Mouse (Mus musculus): Measurements from ENCODE around the gene Tjp2. TPM values are rescaled to one million over a fixed set of nuclear protein-coding genes. Genes with fewer than 3 reads are reported as not detected.

Tjp2 gene
- polyA plus RNA-seq, 1 experiment = 17.1 TPM

DNA sequence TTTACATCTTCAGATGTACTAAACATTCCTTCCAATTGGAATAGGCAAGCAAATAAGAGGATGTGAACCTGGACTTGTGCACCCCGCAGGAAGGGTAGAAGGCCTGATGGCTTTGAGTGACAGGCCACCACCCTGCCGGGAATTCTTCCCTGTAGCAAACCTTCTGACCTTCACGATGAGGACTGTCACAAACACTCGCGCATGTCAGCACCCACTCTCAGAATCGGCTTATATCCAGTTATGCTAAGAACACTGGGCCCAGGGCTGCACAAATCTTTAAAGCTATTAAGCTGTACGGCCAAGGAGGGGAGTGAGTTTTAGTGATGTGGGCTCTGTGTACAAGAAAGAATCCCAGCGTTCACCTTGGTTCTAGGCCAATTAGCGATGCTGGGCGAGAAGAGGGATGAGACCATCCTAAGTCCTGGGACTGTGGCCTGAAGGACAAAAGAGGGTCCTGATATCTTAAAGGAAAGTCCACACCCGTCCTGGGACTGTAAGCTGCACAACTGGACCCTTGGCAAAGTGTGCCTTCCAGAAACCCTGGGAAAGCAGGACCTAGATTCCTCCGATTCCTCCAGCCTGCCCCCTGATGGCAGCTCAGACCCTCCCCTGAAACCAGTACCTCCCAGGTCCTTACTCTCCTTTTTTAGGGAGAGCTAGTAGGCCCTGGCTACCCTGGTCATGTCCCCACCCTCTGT is 12.1 kb downstream of the Tjp2 start:
- no peak for TF ChIP-seq POLR2A (IDR thresholded peaks at IDR 0.05; ENCODE audit: extremely low read depth, insufficient read depth, low read length)
- no peak for TF ChIP-seq CTCF (IDR thresholded peaks at IDR 0.05; ENCODE audit: extremely low read depth, insufficient read depth, low read length)
- no peaks in the 10 kb centered on the region for H3K4me1 ChIP-seq (ENCODE audit: control insufficient read depth, insufficient read depth, low read length)
- H3K4me3 ChIP-seq (ENCODE audit: insufficient read depth, low read length) = no peak overlapping the region
- no peak overlapping the region for H3K27ac ChIP-seq (ENCODE audit: insufficient read depth, low read length)

DNA sequence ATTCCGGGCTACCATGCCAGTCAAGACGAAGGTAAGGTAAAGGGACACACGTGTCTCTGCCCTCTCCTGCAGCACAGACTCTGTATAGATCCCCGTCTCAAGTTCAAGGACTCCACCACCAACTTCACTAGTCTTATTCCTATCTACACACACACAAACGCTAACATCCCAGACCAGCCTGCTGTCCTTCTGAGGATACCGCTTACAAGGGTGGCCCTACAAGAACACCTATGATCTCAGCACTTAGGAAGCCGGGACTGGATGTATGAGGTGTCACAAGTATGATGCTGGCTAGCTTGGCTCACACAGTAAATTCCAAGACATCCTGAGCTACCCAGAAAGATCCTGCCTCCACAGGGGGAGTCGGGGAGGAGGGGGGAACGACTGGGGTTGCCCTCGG is 13.7 kb downstream of the Tjp2 start:
- no peaks in the 10 kb centered on the region for H3K4me1 ChIP-seq (ENCODE audit: control insufficient read depth, insufficient read depth, low read length)
- no peak for TF ChIP-seq POLR2A (IDR thresholded peaks at IDR 0.05; ENCODE audit: extremely low read depth, insufficient read depth, low read length)
- TF ChIP-seq CTCF (IDR thresholded peaks at IDR 0.05; ENCODE audit: extremely low read depth, insufficient read depth, low read length) = no peak

DNA sequence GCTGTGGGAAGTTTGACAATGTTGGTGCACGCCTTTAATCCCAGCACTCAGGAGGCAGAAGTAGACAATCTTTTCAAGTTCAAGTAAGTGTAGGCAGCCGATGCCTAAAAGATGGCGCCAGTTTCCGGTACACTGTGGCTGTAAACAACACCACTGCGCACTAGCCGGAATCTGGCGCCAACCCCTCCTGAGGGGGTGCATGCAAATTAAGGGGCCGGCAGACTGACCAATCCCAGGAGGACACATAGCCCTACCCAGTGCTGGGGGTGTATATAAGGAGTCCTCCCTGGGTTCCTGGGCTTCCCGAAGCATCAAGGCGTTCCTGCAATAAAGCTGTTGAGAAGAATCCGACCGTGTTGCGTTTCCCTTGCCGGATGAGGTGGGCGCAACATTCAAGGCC is 15.3 kb downstream of the Tjp2 start:
- Histone ChIP-seq H3K4me1 (ENCODE audit: control insufficient read depth, insufficient read depth, low read length) (no peaks in the 10 kb centered on the region), H3K4me3 (ENCODE audit: insufficient read depth, low read length) (no peak overlapping the region), H3K27ac (ENCODE audit: insufficient read depth, low read length) (no peak overlapping the region)
- TF ChIP-seq CTCF (IDR thresholded peaks at IDR 0.05; ENCODE audit: extremely low read depth, insufficient read depth, low read length) = no peak
- TF ChIP-seq POLR2A (IDR thresholded peaks at IDR 0.05; ENCODE audit: extremely low read depth, insufficient read depth, low read length) = no peak

More for the DNA sequence above, 13.7 kb downstream of the Tjp2 start:
- Histone ChIP-seq H3K4me3 (ENCODE audit: insufficient read depth, low read length) (no peak overlapping the region), H3K27ac (ENCODE audit: insufficient read depth, low read length) (no peak overlapping the region)

DNA sequence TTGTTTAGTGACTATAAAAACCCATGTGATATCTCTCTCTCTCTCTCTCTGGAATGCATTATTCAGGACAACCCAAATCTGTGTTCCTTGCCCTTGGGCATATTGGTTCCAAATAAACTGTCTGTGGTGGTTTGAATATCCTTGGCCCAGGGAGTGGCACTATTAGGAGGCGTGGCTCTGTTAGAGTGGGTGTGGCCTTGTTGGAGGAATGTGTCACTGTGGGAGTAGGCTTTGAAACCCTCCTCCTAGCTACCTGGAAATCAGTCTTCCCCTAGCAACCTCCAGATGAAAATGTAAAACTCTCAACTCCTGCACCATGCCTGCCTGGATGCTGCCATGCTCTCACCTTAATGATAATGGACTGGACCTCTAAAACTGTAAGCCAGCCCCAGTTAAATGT is 16.9 kb downstream of the Tjp2 start:
- TF ChIP-seq POLR2A (IDR thresholded peaks at IDR 0.05; ENCODE audit: extremely low read depth, insufficient read depth, low read length) = no peak
- TF ChIP-seq CTCF (IDR thresholded peaks at IDR 0.05; ENCODE audit: extremely low read depth, insufficient read depth, low read length) = no peak
- no peak overlapping the region for H3K4me3 ChIP-seq (ENCODE audit: insufficient read depth, low read length)
- no peaks in the 10 kb centered on the region for H3K4me1 ChIP-seq (ENCODE audit: control insufficient read depth, insufficient read depth, low read length)
- H3K27ac ChIP-seq (ENCODE audit: insufficient read depth, low read length) = no peak overlapping the region

DNA sequence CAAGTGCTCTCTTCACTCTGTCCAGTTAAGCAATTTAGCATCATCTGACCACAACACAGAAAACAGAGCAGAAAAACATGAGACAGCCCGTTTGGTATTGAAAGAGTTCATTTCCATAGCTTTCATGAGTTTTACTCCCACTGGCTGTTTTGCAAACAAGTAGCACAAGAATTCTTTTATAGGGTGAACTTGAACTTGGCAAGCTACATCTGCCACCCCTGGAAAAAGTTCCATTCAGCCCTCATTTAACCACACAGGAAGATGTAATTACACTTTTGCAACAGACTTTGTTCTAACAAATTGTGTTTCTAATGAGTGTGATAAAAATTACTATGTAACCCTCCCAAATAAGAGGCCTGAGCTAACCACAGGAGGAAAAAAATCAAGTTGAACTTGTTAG is 19.8 kb downstream of the Tjp2 start:
- H3K4me1 ChIP-seq (ENCODE audit: control insufficient read depth, insufficient read depth, low read length) = no peaks in the 10 kb centered on the region
- TF ChIP-seq CTCF (IDR thresholded peaks at IDR 0.05; ENCODE audit: extremely low read depth, insufficient read depth, low read length) (no peak), POLR2A (IDR thresholded peaks at IDR 0.05; ENCODE audit: extremely low read depth, insufficient read depth, low read length) (no peak)
- H3K4me3 ChIP-seq (ENCODE audit: insufficient read depth, low read length) = no peak overlapping the region
- no peak overlapping the region for H3K27ac ChIP-seq (ENCODE audit: insufficient read depth, low read length)

DNA sequence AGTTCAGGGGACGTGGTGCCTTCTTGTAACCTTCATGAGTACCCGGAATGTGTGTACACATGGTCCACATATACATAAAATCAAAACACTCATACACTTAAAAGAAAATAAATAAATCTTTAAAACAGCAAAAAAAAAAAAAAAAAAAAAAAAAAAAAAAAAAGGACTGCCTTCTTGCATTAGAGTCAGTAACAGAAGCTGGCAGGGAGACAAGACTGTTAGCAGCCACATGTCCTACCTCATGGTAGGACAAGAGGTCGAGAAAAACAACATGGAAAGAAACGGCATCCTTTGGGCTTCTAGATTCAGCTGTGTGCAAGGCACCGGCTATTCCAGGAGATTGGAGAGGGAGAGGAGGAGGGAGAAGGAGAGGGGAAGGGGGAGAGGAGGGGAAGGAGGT is 23.0 kb downstream of the Tjp2 start:
- TF ChIP-seq POLR2A (IDR thresholded peaks at IDR 0.05; ENCODE audit: extremely low read depth, insufficient read depth, low read length) (no peak), CTCF (IDR thresholded peaks at IDR 0.05; ENCODE audit: extremely low read depth, insufficient read depth, low read length) (no peak)
- Histone ChIP-seq H3K27ac (ENCODE audit: insufficient read depth, low read length) (no peak overlapping the region), H3K4me1 (ENCODE audit: control insufficient read depth, insufficient read depth, low read length) (peaks cover 3% of the 10 kb centered on the region; the same call in 1 of the 2 replicates)

DNA sequence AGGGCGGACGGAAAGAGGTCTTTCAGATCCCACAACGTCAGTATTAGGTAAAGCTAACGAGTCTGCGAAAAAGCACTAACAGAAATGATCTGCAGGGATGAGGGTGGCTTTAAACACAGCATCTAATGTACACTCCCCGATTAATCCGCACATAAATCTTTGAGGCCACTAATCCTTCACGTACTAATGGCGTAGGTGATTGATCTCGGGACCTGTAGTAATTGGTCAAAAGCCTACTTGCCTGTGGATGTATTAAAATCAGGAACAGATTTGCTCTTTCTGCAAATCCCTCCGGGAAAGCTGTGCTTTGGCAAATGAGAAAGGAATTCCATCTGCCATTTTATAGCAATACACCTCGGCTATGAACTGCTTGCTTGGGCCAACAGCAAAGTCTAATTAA is 24.3 kb downstream of the Tjp2 start:
- TF ChIP-seq CTCF (IDR thresholded peaks at IDR 0.05; ENCODE audit: extremely low read depth, insufficient read depth, low read length) = no peak
- no peak for TF ChIP-seq POLR2A (IDR thresholded peaks at IDR 0.05; ENCODE audit: extremely low read depth, insufficient read depth, low read length)
- Histone ChIP-seq H3K27ac (ENCODE audit: insufficient read depth, low read length) (no peak overlapping the region), H3K4me3 (ENCODE audit: insufficient read depth, low read length) (no peak overlapping the region), H3K4me1 (ENCODE audit: control insufficient read depth, insufficient read depth, low read length) (peaks cover 3% of the 10 kb centered on the region; the same call in 1 of the 2 replicates)

More for the DNA sequence above, 23.0 kb downstream of the Tjp2 start:
- H3K4me3 ChIP-seq (ENCODE audit: insufficient read depth, low read length) = no peak overlapping the region

DNA sequence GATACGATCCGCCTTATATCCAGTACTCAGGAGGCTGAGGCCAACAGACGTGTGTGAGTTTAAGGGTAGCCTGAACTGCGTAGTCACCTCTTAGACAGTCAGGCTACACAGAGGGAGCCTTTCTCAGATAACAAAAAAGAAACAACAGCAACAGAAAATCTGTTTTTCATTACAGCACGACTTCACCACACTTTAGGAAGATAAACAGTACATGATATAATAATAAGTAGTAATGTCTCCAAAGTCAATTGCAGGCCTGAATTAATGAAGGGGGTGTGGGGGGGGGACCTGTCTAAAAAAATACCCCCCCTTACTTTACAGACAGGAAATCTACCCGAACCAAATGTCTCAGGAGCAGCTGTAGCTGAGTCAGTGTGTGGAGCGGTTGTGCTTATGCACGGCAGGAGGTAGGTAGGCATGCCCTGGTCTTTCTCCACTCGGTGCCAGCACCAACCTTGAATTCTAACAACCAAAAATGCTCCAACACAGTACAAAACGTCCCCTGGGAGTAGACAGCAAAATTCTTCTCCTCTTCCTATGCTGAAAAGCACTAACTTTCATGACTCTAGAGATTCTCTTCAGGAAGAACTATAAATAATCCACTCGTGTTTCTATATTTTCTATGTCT is 26.0 kb downstream of the Tjp2 start:
- H3K27ac ChIP-seq (ENCODE audit: insufficient read depth, low read length) = no peak overlapping the region
- peaks cover 3% of the 10 kb centered on the region; the same call in 1 of the 2 replicates for H3K4me1 ChIP-seq (ENCODE audit: control insufficient read depth, insufficient read depth, low read length)
- TF ChIP-seq POLR2A (IDR thresholded peaks at IDR 0.05; ENCODE audit: extremely low read depth, insufficient read depth, low read length) (no peak), CTCF (IDR thresholded peaks at IDR 0.05; ENCODE audit: extremely low read depth, insufficient read depth, low read length) (no peak)
- no peak overlapping the region for H3K4me3 ChIP-seq (ENCODE audit: insufficient read depth, low read length)

DNA sequence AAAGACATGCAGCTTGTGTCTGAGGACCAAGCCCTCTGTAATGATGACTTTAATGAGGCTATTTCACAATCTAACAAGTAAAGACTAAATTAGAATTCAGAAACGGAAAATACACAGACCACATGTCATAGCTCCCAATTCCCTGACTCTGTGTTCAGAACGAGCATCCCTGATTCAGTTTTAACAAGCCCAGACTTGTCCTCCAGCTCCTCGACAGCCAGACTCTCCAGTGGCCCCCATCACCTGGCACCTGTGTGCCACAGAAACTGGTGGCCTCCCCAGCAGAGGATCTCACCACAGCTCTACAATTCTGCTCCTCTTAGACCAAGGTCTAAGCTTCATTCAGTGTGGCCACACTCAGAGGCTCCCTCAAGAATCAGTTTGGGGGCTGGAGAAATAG is 27.5 kb downstream of the Tjp2 start:
- Histone ChIP-seq H3K27ac (ENCODE audit: insufficient read depth, low read length) (no peak overlapping the region), H3K4me3 (ENCODE audit: insufficient read depth, low read length) (no peak overlapping the region), H3K4me1 (ENCODE audit: control insufficient read depth, insufficient read depth, low read length) (peaks cover 5% of the 10 kb centered on the region; the same call in 1 of the 2 replicates)
- TF ChIP-seq POLR2A (IDR thresholded peaks at IDR 0.05; ENCODE audit: extremely low read depth, insufficient read depth, low read length) = no peak
- no peak for TF ChIP-seq CTCF (IDR thresholded peaks at IDR 0.05; ENCODE audit: extremely low read depth, insufficient read depth, low read length)

DNA sequence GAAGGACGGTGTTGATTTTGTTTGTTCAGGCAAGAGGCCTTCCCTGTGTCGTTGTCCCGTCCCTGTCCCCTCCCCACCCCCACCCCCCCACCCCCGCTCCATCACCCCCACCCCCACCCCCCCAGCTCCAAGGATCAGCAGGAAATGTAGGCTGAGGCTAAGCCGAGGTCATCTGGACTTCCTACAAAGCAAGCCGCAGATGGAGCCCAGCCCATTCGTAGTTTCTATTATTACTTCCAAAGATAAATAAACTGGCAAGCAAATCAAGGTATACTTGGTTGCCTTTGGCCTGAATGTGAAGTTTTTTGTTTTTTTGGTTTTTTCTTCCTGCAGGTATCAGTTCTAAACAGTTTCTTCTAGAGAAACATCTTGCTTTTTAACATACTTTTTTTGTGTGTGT is 29.6 kb downstream of the Tjp2 start:
- H3K4me1 ChIP-seq (ENCODE audit: control insufficient read depth, insufficient read depth, low read length) = peaks cover 5% of the 10 kb centered on the region; the same call in 1 of the 2 replicates
- H3K4me3 ChIP-seq (ENCODE audit: insufficient read depth, low read length) = no peak overlapping the region
- no peak overlapping the region for H3K27ac ChIP-seq (ENCODE audit: insufficient read depth, low read length)
- TF ChIP-seq POLR2A (IDR thresholded peaks at IDR 0.05; ENCODE audit: extremely low read depth, insufficient read depth, low read length) (no peak), CTCF (IDR thresholded peaks at IDR 0.05; ENCODE audit: extremely low read depth, insufficient read depth, low read length) (no peak)
